Mouse (Mus musculus) liver, embryonic 14.5 days (tissue): ENCODE measurements around the gene Pdcd2l. TPM values are rescaled to one million over a fixed set of nuclear protein-coding genes. Genes with fewer than 3 reads are reported as not detected.

ENCODE experiments used
- ATAC-seq: fragments of 200-750 bp; cut with Nextera tagmentation; 2 replicates; pipeline ENCODE4 v1.8.0; 2017; ENCODE audit warnings: moderate number of reproducible peaks, mild to moderate bottlenecking, moderate library complexity; ENCODE audit not compliant: insufficient read depth
- DNase-seq, 3 experiments: peaks; one replicate each; pipeline ENCODE4 v3.0.0-alpha.2; 2012 to 2013; ENCODE audit warnings: low read depth in 3 of 3, low spot score in 3 of 3
- H3K27ac ChIP-seq: fragments of 300-500 bp; sonication (generic); 2 replicates; pipeline ENCODE4 v1.5.1; 2014; ENCODE audit warnings: moderate library complexity, mild to moderate bottlenecking, control low read depth, inconsistent platforms
- H3K27me3 ChIP-seq: fragments of 300-500 bp; sonication (generic); 2 replicates; pipeline ENCODE4 v1.6.1; 2014; ENCODE audit warnings: mild to moderate bottlenecking, low read length, moderate library complexity; ENCODE audit not compliant: control insufficient read depth, insufficient read depth
- H3K36me3 ChIP-seq: fragments of 300-500 bp; sonication (generic); replicated peaks from 2 replicates; pipeline ENCODE4 v1.6.1; 2014; ENCODE audit warnings: low read depth; ENCODE audit not compliant: control insufficient read depth, insufficient read depth
- H3K4me1 ChIP-seq, 2 experiments: fragments of 200-500 bp in 1 of 2; fragments of 300-500 bp in 1 of 2; sonication (generic) in 1 of 2; replicated peaks; 2 replicates each; pipeline ENCODE4 v1.6.1; 2012 to 2014; ENCODE audit warnings: antibody characterized with exemption in 1 of 2, inconsistent platforms in 1 of 2, low read length in 1 of 2; ENCODE audit not compliant: control insufficient read depth in 2 of 2, insufficient read depth in 2 of 2
- H3K4me2 ChIP-seq: fragments of 300-500 bp; sonication (generic); 2 replicates; pipeline ENCODE4 v1.6.1; 2014; ENCODE audit warnings: low read depth, mild to moderate bottlenecking, control low read depth, moderate library complexity
- H3K4me3 ChIP-seq, 2 experiments: fragments of 200-500 bp in 1 of 2; fragments of 300-500 bp in 1 of 2; sonication (generic) in 1 of 2; 2 replicates each; pipeline ENCODE4 v1.5.1; 2012 to 2014; ENCODE audit warnings: low read depth in 2 of 2, low read length in 2 of 2, mild to moderate bottlenecking in 2 of 2, control low read depth in 1 of 2, inconsistent platforms in 1 of 2, moderate library complexity in 1 of 2; ENCODE audit not compliant: insufficient read depth in 1 of 2
- H3K9ac ChIP-seq: fragments of 300-500 bp; sonication (generic); replicated peaks from 2 replicates; pipeline ENCODE4 v1.6.1; 2014; ENCODE audit warnings: mild to moderate bottlenecking, control low read depth, moderate library complexity
- H3K9me3 ChIP-seq: fragments of 300-500 bp; sonication (generic); 2 replicates; pipeline ENCODE4 v1.6.1; 2016; ENCODE audit warnings: low read length, mixed read lengths; ENCODE audit not compliant: control insufficient read depth
- CTCF ChIP-seq: IDR thresholded peaks from 2 replicates; pipeline ENCODE4 v1.5.1; 2016; ENCODE audit warnings: antibody characterized with exemption, low read depth, control low read depth
- EP300 ChIP-seq: IDR thresholded peaks from 2 replicates; pipeline ENCODE4 v1.6.1; 2016; ENCODE audit warnings: antibody characterized with exemption, low read depth
- WGBS: fragments of 180-500 bp; shearing (Covaris S2); extraction: QIAGEN DNeasy Blood & Tissue Kit; methylation state at CpG from one replicate; pipeline ENCODE4 v1.1.7; 2014; ENCODE audit not compliant: insufficient replicate concordance; 5-methylcytosine and 5-hydroxymethylcytosine counted together
- polyA plus RNA-seq, 2 experiments: library from polyadenylated mRNA; depleted of rRNA in 1 of 2; stranded (reverse) in 1 of 2; unstranded in 1 of 2; fragments of >200 nt; fragmentation: Nextera tagmentation in 1 of 2; extraction: Ambion mirVana in 1 of 2; gene quantifications; 2 replicates each; pipeline versions ENCODE4 v1.2.1 to v1.2.3; 2012 to 2014

Pdcd2l gene
- polyA plus RNA-seq, 2 experiments: 14.1 to 20.4 TPM

DNA sequence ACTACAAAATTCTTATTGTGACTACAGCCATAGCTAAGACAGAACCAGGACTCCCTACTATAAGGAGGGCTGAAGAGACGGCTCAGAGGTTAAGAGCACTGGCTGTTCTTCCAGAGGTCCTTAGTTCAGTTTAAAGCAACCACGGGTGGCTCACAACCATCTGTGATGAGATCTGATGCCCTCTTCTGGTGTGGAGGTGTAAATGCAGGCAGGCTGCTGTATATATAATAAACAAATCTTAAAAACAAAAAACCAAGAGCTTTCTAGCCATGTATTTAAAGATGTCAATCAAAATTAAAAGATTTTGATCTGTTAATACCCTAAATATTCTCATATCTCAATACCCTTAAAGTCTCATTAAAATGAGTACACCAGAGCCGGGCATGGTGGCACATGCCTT lies 37.3 kb downstream of the Pdcd2l start:
- Histone ChIP-seq H3K27me3 (no peaks in the 10 kb centered on the region), H3K9me3 (no peaks in the 10 kb centered on the region), H3K4me3 (no peak overlapping the region), H3K36me3 (peaks cover 90% of the 10 kb centered on the region), H3K9ac (no peak overlapping the region), H3K27ac (no peak overlapping the region), H3K4me1 (no peaks in the 10 kb centered on the region), H3K4me2 (no peak overlapping the region)
- DNase-seq (no peak), ATAC-seq (no peak)
- TF ChIP-seq EP300 (no peak), CTCF (no peak)
- WGBS: 85% methylated on average over 3 of the region's 3 CpGs

DNA sequence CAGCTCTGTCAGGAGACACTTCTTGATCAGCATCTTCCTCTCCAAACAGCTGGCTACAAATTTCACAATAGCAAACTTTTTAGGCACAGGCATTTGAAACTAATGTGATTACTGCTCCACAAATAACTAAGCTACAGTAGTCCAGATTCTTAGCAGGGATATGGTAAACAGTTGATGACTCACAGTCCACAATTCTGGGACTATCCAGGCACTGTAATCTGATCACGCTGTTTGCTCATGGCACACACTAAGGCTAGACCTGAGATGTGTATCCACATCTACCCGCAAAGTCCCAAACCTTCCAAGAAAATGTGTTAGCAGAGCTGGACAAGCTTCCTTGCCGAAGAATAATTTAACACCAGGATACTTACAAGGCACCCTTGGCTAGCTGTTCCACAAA lies 38.5 kb downstream of the Pdcd2l start:
- no peaks in the 10 kb centered on the region for H3K9me3 ChIP-seq
- peaks cover 92% of the 10 kb centered on the region for H3K36me3 ChIP-seq
- no peak overlapping the region for H3K4me2 ChIP-seq
- TF ChIP-seq EP300: no peak
- no peak for TF ChIP-seq CTCF
- DNase-seq (no peak), ATAC-seq (no peak)
- no peak overlapping the region; the same call in 1 of the 2 replicates for H3K9ac ChIP-seq
- H3K4me3 ChIP-seq: no peak overlapping the region
- no peak overlapping the region for H3K27ac ChIP-seq
- WGBS: 92% methylated on average over 3 of the region's 3 CpGs
- H3K4me1 ChIP-seq: no peaks in the 10 kb centered on the region
- H3K27me3 ChIP-seq: no peaks in the 10 kb centered on the region

DNA sequence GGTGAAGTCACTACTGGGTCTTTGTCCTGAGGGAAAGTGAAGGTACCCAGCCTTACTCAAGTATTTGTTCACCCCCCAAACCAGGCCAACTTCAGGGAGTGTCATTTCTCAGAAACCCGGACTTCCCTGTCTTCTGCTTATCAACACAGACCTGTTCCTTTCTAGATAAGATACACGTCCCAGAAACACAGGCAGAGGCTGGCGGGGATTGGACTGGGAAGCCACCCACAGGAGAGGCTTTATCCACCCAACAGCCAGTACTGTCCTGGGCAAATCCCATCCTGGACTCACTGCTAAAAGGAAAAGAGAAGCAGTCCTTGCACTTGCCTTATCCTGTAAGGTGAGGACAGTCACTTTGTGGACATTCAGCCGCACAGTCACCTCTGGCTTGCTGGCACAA lies 49.3 kb downstream of the Pdcd2l start:
- no peaks in the 10 kb centered on the region for H3K27me3 ChIP-seq
- ATAC-seq (peak; percentile 88), DNase-seq (peak; percentile 42 to 67 (median 49))
- H3K9ac ChIP-seq: peak overlapping the region; percentile 32
- no peaks in the 10 kb centered on the region; the same call in 1 of the 2 replicates for H3K9me3 ChIP-seq
- H3K36me3 ChIP-seq: peaks cover 93% of the 10 kb centered on the region
- TF ChIP-seq EP300: peak; percentile 68
- TF ChIP-seq CTCF: no peak
- H3K4me3 ChIP-seq: no peak overlapping the region; a peak in 1 of 4 replicates
- WGBS: 27% methylated on average over 4 of the region's 4 CpGs
- peak overlapping the region; percentile 48 for H3K4me2 ChIP-seq
- peak overlapping the region; percentile 31 for H3K27ac ChIP-seq
- H3K4me1 ChIP-seq: peaks cover 8 to 17% of the 10 kb centered on the region in 2 experiments

DNA sequence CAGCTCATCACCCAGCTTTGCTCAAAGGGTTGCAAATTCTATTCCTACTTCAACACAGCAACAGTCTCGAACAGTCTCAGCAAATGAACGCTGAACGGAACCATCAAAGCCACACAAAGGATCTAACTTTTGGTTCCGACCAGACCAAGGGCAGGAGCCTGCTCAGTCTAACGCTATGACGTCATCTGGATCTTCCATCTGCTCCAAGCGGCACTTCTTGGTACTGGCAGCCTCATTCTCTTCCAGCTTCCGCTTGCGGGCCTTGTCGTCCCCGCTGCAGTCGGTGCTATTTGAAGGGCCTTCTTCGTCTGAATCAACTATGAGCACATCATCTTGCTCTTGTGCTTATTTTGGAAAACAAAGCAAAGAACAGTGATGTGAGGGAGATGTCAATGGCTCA lies 55.3 kb downstream of the Pdcd2l start:
- Histone ChIP-seq H3K36me3 (peaks cover 59% of the 10 kb centered on the region), H3K4me1 (no peaks in the 10 kb centered on the region), H3K4me3 (no peak overlapping the region), H3K27ac (no peak overlapping the region), H3K9me3 (no peaks in the 10 kb centered on the region), H3K27me3 (no peaks in the 10 kb centered on the region), H3K4me2 (no peak overlapping the region), H3K9ac (no peak overlapping the region)
- DNase-seq (no peak), ATAC-seq (no peak)
- WGBS: 93% methylated on average over 13 of the region's 13 CpGs
- TF ChIP-seq CTCF: no peak
- no peak for TF ChIP-seq EP300

DNA sequence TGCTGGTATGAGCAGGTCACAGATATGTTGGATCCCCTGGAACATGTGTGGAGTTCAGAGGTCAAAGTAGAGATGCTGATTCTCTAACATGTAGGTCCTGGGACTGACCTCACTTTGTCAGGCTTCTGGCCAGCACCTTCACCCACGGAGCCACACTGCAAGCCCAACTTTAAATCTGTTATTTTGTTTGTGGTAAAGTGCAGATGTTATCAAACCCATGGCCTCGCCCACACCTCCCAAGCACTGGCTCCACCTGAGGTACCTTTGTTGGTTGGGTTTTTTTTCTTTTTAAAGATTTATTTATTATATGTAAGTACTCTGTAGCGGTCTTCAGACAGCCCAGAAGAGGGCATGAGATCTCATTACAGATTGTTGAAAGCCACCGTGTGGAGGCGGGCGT lies 57.0 kb downstream of the Pdcd2l start:
- Histone ChIP-seq H3K36me3 (peaks cover 44% of the 10 kb centered on the region), H3K4me3 (no peak overlapping the region), H3K4me1 (no peaks in the 10 kb centered on the region), H3K27ac (no peak overlapping the region), H3K9me3 (no peaks in the 10 kb centered on the region), H3K9ac (no peak overlapping the region), H3K4me2 (no peak overlapping the region), H3K27me3 (peaks cover 2% of the 10 kb centered on the region)
- DNase-seq: no peak
- TF ChIP-seq EP300: no peak
- TF ChIP-seq CTCF: no peak
- ATAC-seq: no peak
- WGBS: 73% methylated on average over 6 of the region's 6 CpGs

Other genes starting within 250 kb of the Pdcd2l start
- not detected in 2 replicates for gene Scgb2b27, start 182.7 kb downstream of the Pdcd2l start, polyA plus RNA-seq (2012; rRNA removed)
- gene Scgb2b27, start 182.7 kb downstream of the Pdcd2l start, polyA plus RNA-seq (2014; fragmentation: Nextera tagmentation; extraction: Ambion mirVana): not detected in 2 replicates
- not detected in 2 replicates for gene Scgb1b27, start 175.2 kb downstream of the Pdcd2l start, polyA plus RNA-seq (2012; rRNA removed)
- gene Scgb1b27, start 175.2 kb downstream of the Pdcd2l start, polyA plus RNA-seq (2014; fragmentation: Nextera tagmentation; extraction: Ambion mirVana): not detected in 2 replicates
- not detected in 2 replicates for gene Scgb1b30, start 101.2 kb downstream of the Pdcd2l start, polyA plus RNA-seq (2012; rRNA removed)
- not detected in 2 replicates for gene Scgb1b30, start 101.2 kb downstream of the Pdcd2l start, polyA plus RNA-seq (2014; fragmentation: Nextera tagmentation; extraction: Ambion mirVana)
- gene Wtip, start 63.4 kb downstream of the Pdcd2l start, polyA plus RNA-seq (2012; rRNA removed): 2.8 TPM in 2 replicates
- gene Wtip, start 63.4 kb downstream of the Pdcd2l start, polyA plus RNA-seq (2014; fragmentation: Nextera tagmentation; extraction: Ambion mirVana): 0.47 and 0.57 TPM in 2 replicates
- 37.4 and 62.1 TPM in 2 replicates for gene Uba2, start 27.1 kb downstream of the Pdcd2l start, polyA plus RNA-seq (2012; rRNA removed)
- 83.0 and 97.5 TPM in 2 replicates for gene Uba2, start 27.1 kb downstream of the Pdcd2l start, polyA plus RNA-seq (2014; fragmentation: Nextera tagmentation; extraction: Ambion mirVana)
- 83.2 and 101 TPM in 2 replicates for gene Gpi1, start 33.7 kb upstream of the Pdcd2l start, polyA plus RNA-seq (2012; rRNA removed)
- 107 and 108 TPM in 2 replicates for gene Gpi1, start 33.7 kb upstream of the Pdcd2l start, polyA plus RNA-seq (2014; fragmentation: Nextera tagmentation; extraction: Ambion mirVana)
- gene Gm6096, start 54.4 kb upstream of the Pdcd2l start, polyA plus RNA-seq (2012; rRNA removed): not detected in 2 replicates
- 0.30 TPM in 1 of 2 replicates, not detected in the other for gene Gm6096, start 54.4 kb upstream of the Pdcd2l start, polyA plus RNA-seq (2014; fragmentation: Nextera tagmentation; extraction: Ambion mirVana)
- 9.4 and 10.1 TPM in 2 replicates for gene 4931406P16Rik, start 116.9 kb upstream of the Pdcd2l start, polyA plus RNA-seq (2012; rRNA removed)
- 11.9 and 13.9 TPM in 2 replicates for gene 4931406P16Rik, start 116.9 kb upstream of the Pdcd2l start, polyA plus RNA-seq (2014; fragmentation: Nextera tagmentation; extraction: Ambion mirVana)
- gene Lsm14a, start 196.7 kb upstream of the Pdcd2l start, polyA plus RNA-seq (2012; rRNA removed): 36.4 and 44.7 TPM in 2 replicates
- gene Lsm14a, start 196.7 kb upstream of the Pdcd2l start, polyA plus RNA-seq (2014; fragmentation: Nextera tagmentation; extraction: Ambion mirVana): 25.4 and 27.7 TPM in 2 replicates